Mouse (Mus musculus): Measurements from ENCODE around the gene Auts2.

- TF ChIP-seq CTCF (IDR thresholded peaks at IDR 0.05) (no peak), EP300 (IDR thresholded peaks at IDR 0.05) (no peak)
Observed at GRCm38 (mm10) chr5:131733324-131733660, 809.9 kb downstream of the Auts2 start.

Data from lung, postnatal 0 days (tissue).